Mouse (Mus musculus) left cerebral cortex, adult 18-20 months (tissue): ENCODE results near the gene Ube2q2. TPM values are rescaled to one million over a fixed set of nuclear protein-coding genes. Genes with fewer than 3 reads are reported as not detected.
A peak's percentile ranks its signal among the peaks of the same experiment; 100 is the strongest.
"Not testable (repeated sequence)": the region's sequence is repeated elsewhere in the genome, so short reads cannot be mapped to it uniquely, and the experiment has no call there.

Experiments used
- DNase-seq, 2 experiments: peaks; one replicate each; pipeline ENCODE4 v3.0.0; 2021 to 2022; ENCODE audit warnings: low spot score in 2 of 2, mixed read lengths in 1 of 2
- long read RNA-seq, 2 experiments: library from polyadenylated mRNA; stranded (forward); transcript quantifications; one replicate each; pipeline ENCODE4 v2.0.0; 2021
- total RNA-seq, 2 experiments: library from RNA; stranded (reverse); gene quantifications; 2 replicates each; pipeline ENCODE4 v1.2.3; 2021

Gene Ube2q2
- total RNA-seq: 10 to 100 TPM; 70.0 to 75.6 TPM
- long read RNA-seq, experiment 1, transcript Ube2q2-201 (13 exons, 3,456 nt): major isoform, 70 of 103 reads
- long read RNA-seq, experiment 1, transcript Ube2q2-202 (12 exons, 1,680 nt): minor isoform, 23 of 103 reads
- long read RNA-seq, experiment 1, partial matches to known transcripts: 0 of 103 reads
- long read RNA-seq, experiment 1, other reads (novel, unspliced or antisense): 6 of 103 reads
- long read RNA-seq, experiment 2, transcript Ube2q2-202 (12 exons, 1,680 nt): minor isoform, 27 of 100 reads
- long read RNA-seq, experiment 2, transcript Ube2q2-201 (13 exons, 3,456 nt): major isoform, 58 of 100 reads
- long read RNA-seq, experiment 2, partial matches to known transcripts: 2 of 100 reads
- long read RNA-seq, experiment 2, other reads (novel, unspliced or antisense): 10 of 100 reads

DNA sequence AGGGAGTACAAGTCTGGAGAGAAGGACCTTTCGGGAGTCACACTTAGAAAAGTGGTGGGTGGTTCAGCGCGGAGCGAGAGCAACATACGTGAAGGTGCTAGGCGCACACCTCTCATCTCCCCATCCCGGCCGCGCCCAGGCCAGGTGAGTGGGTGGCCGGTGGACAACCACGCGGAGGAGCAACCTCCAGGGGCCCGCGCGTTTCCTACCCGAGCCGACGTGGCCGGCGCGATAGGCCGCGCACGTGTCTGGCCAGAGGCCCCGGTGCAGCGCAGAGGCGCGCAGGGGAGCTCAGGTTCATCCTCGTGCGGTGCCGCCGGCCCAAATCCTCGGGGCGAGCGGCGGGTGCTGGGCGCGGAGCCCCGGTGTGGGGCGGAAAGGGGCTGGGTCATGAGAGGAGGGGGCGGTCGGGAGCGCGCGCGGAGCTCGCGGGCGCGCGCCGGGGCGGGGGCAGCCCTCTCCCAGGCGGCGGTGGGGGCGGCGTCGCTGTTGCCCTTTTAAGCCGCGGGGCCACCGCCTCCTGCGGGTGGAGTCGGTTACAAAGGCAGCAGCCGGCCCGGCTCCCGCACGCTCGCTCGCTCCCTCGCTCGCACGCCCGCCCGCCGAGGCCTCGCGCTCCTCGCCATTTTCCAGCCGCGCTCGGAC lies at the start of gene Ube2q2:
Gene Ube2q2 (plus strand): TSS at position 1 of the 645 bp plus-strand sequence.
- DNase-seq: peak; percentile 56 to 74

- no peak for DNase-seq
These were observed 47.5 kb upstream of the Ube2q2 start for GRCm38 (mm10) chr9:55101117-55101516.

GRCm38 (mm10) chr9:55102186-55102835 lies 46.3 kb upstream of the Ube2q2 start:
- no peak for DNase-seq

DNA sequence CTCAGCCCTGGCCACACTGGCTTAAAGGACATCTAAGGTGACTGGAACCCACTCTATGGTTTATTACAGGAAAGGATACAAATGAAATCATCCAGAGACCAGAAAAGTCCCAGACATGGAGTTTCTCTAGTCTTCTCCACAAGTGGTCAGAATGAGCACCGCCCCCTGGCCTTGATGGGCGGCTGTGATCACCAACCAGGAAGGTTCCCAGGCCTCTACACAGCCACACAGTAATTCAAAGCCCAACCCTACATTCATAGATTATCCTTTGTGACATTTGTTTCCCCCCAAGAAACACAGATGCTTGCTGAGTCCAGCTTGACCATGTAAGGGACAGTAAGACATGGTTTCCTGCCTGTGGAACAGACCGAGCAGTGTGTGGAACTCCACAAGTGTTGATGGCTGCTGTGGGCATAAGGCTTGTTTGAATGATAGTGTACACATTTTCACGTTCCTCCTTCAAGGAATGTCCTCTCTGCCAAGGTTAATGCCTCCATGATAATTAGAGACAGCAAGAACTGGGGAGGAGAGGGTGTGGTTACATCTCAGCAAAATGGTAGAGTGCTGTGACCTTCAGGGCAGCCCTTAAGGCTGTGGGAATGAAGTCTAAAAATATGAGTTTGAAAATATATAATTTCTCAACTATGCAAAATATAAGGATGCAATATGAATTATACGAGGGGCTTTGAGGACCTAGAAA lies 45.6 kb upstream of the Ube2q2 start:
- DNase-seq: no peak

DNA sequence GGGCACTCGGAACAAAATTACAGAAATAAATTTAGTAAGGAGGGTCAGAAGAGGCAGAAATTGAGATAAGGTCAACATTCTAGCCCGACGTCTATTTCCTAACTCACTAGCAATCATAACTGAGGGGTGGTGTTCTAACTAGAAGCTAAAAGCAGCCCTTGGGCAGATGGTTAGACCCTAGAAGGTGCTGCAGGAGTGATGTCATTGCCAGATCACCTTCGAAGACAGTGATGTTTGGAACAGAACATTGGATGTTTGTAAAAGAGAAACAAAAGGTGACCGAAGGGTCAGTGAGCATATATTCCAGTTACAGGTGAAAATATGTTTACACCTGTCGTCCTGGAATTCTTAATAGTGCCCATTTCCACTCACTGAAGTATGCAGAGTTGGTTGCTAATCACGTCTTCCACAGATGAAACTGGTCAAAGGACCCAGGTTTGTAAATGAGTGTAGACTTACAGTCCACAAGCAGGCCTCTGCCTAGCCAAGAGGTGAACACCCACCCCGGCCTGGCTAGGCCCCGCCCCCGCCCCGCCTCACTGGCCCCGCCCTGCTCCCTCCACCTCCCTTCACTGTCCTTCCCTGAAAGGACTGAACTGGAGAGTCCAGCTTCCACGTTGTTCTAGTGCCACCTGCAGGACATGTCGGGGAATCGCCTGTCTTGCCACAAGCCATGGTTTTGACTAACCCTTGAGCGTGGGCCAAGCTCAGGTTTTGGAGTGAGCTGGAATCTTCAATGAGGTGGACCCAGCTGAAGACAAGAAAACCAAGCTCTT lies 38.4 kb upstream of the Ube2q2 start:
- peak; percentile 86 to 93 for DNase-seq

GRCm38 (mm10) chr9:55110835-55111217 lies 37.8 kb upstream of the Ube2q2 start:
- DNase-seq: not testable (repeated sequence)

- no peak for DNase-seq
These were observed 33.9 kb upstream of the Ube2q2 start for GRCm38 (mm10) chr9:55114752-55115151.

DNA sequence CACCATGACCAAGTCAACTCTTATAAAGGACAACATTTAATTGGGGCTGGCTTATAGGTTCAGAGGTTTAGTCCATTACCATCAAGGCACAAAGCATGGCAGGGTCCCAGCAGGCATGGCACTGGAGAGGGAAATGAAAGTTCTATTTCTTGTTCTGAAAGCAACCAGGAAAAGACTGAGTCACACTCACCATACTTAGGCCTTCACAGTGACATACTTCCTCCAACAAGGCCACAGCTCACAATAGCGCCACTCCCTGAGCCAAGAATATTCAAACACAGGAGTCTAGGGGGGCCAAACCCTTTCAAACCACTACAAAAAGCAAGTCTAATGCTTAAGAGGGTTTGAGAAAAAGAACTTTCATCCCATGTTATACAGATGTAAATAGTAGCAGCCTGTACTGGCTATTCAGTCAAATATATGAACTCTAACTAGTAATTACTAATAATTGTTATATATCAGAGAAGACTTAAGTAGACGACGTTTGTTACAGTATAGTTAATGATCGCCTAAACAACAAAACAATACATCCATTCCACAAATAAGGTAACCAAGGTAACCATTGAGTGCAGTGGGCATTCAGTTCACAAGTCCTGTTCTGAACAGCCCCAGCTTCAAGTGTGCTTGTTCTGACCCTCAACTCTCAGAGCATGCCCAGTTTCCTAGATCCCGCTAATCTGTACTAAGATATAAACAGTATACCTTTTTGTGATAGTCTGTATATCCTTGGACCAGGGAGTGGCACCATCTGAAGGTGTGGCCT lies 31.2 kb upstream of the Ube2q2 start:
- DNase-seq: no peak

- DNase-seq: no peak
These were observed 26.1 kb upstream of the Ube2q2 start for GRCm38 (mm10) chr9:55122586-55122985.

DNA sequence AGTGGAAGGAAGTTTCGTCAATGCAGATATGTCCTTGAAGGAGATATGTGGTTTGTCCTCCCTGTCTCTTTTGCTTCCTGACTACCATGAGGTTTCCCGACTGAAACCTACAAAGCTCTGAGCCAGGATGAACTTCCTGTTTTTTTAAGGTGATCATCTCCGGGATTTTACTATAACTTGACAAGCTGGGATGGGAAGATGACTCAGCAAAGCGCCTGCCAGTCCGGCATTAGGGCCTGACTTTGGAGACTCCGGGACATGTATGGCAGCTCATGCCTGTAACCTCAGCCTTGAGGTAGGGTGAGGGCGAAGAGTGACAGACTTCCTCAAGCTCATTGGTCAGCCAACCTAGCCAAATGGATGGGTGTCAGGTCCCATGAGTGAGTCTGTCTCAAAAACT lies 22.9 kb upstream of the Ube2q2 start:
- DNase-seq: no peak

DNA sequence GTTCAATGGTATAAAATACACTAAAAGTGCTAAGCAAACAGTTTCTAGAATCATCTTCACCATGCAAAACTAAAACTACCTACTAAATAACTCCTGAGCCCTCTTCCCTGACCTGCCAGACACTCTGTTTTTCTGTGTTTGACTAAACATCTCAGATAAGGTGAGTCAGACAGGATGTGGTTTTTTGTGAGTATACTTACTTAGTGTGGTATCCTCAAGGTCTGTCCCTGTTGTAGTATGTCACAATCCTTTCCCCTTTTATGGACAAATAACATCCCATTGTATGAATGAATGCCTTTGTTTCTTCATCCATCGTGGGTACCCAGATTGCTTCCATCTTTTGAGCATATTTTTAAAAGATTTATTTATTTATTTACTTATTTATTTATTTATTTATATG lies 22.4 kb upstream of the Ube2q2 start:
- no peak for DNase-seq

DNA sequence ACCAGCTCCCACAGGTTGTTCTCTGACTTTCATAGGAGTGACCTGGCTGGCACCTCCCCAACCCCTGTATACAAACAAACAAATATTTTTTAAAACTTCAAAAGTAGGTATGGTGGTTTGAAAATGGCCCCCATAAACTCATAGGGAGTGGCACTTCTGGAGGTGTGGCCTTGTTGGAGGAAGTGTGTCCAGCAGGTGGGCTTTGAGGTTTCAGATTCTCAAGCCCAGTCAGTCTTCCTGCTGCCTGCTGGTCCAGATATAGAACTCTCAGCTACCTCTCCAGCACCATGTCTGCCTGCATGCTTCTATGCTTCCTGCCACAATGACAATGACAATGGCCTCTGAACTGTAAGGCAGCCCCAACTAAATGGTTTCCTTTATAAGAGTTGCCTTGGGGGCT lies 16.8 kb upstream of the Ube2q2 start:
- DNase-seq: no peak

DNA sequence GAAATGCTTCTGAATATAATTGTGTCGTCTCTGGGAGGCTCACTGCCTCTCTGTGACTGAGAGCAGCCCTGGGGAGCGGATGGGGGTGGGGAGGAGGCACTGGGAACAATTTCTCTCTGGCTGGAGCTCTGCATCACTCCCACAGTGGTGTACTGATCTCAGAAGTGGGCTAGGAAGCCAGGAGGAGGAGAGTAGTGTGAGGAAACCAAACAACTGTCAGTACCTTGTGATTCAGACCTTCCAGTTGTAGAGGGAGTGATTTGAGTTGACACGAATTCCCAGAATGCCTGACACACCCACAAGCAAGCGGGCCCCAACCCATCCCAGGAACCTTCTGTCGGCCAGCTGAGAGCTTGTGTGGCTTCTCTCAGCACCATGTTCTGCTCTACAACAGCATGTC lies 12.1 kb upstream of the Ube2q2 start:
- peak; percentile 43 to 54 for DNase-seq

- DNase-seq: no peak
These were observed 11.5 kb upstream of the Ube2q2 start for GRCm38 (mm10) chr9:55137112-55137511.

DNA sequence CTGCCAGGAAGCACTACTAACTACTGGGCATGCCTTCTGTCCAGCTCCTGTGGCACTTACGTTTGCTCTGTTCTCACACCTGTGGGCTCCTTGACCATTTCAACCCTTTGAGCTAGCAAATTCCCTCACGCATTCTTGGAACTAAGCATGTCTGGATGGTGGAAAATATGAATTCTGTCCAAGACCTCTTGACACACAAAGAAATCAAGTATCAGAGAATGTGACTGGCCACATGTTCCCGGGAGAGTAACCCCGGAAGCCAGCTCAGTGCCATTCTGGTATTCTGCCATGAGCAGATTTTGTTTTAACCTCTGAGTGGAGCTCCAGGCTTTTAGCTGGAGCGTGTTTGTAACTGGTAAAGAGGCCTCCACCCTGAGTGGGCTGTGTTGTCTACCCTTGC lies 8.7 kb upstream of the Ube2q2 start:
- DNase-seq: no peak

GRCm38 (mm10) chr9:55149499-55150278 lies 1.0 kb downstream of the Ube2q2 start:
- DNase-seq: peak; percentile 31

DNA sequence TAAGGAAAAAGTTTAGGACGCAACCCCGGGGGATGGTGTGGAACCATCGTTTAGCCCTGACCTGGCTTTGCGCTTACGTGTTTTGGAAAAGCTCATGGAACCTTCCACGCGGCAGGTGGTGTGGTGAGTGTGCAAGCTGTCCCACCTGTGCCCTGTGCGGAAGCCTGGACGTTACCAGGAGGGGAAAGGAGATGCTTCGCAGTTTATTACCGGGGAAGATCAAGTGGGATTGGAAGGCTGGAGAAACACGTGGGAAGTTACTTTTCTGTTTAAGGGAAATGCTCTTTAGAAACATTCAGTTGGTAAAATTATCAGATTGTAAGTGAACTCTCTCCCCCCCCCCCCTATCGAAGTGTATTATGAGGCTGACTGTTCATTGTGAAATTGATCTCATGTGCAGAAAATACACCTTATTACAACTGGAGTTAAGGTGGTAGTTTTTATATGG lies 1.6 kb downstream of the Ube2q2 start:
- peak in 1 of 2 experiments; percentile 12 for DNase-seq

- peak in 1 of 2 experiments; percentile 17 for DNase-seq
These were observed 2.4 kb downstream of the Ube2q2 start for GRCm38 (mm10) chr9:55151096-55151495.

DNA sequence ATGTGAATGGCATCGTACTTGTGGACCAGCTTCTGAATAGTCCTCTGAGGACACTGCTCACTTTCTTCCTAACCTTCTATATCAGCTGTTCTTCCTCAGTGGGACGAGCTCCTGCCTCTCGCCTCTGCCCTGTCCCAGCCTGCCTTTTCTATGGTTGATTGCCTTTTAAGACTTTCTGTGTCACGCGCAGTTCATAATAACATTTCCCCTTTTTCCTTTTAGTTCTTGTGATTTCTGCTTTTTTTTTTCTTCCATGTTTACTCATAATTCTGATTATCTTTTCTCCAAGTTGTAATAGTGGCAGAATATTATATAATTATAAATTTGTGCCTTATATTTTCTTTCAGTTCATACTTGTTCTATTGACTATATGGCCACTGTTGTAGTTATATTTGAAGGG lies 4.3 kb downstream of the Ube2q2 start:
- DNase-seq: no peak
